Mouse (Mus musculus) embryo, embryonic 11.5 days (tissue): Measurements from ENCODE around the gene Fbxl18.

ENCODE experiments used
- DNase-seq: peaks from one replicate; pipeline ENCODE4 v3.0.0-alpha.2; 2012; ENCODE audit warnings: low read depth, low spot score

Fbxl18 gene

GRCm38 (mm10) chr5:142915231-142915630, 20.0 kb upstream of the Fbxl18 start:
- DNase-seq: no peak

GRCm38 (mm10) chr5:142912739-142913138, 17.5 kb upstream of the Fbxl18 start:
- DNase-seq: no peak

- no peak for DNase-seq
Observed at GRCm38 (mm10) chr5:142912320-142912719, 17.1 kb upstream of the Fbxl18 start.

- DNase-seq: no peak
Observed at GRCm38 (mm10) chr5:142911629-142912028, 16.4 kb upstream of the Fbxl18 start.

- no peak for DNase-seq
Observed at GRCm38 (mm10) chr5:142909576-142910278, 14.5 kb upstream of the Fbxl18 start.

GRCm38 (mm10) chr5:142908941-142909575, 13.8 kb upstream of the Fbxl18 start:
- no peak for DNase-seq

GRCm38 (mm10) chr5:142907803-142908559, 12.8 kb upstream of the Fbxl18 start:
- DNase-seq: no peak

- no peak for DNase-seq
Observed at GRCm38 (mm10) chr5:142907048-142907802, 12.0 kb upstream of the Fbxl18 start.

GRCm38 (mm10) chr5:142906532-142907047, 11.4 kb upstream of the Fbxl18 start, which contains the start of gene Actb:
Actb (minus strand) TSS chr5:142906754.
- DNase-seq: peak; percentile 92

GRCm38 (mm10) chr5:142905725-142906531, 10.7 kb upstream of the Fbxl18 start:
- DNase-seq: peak; percentile 97

GRCm38 (mm10) chr5:142905038-142905695, 9.9 kb upstream of the Fbxl18 start:
- DNase-seq: no peak

- DNase-seq: no peak
Observed at GRCm38 (mm10) chr5:142904208-142905037, 9.2 kb upstream of the Fbxl18 start.

GRCm38 (mm10) chr5:142903470-142904207, 8.4 kb upstream of the Fbxl18 start:
- no peak for DNase-seq

- DNase-seq: no peak
Observed at GRCm38 (mm10) chr5:142902506-142903314, 7.5 kb upstream of the Fbxl18 start.

- DNase-seq: no peak
Observed at GRCm38 (mm10) chr5:142901846-142902505, 6.8 kb upstream of the Fbxl18 start.

- DNase-seq: no peak
Observed at GRCm38 (mm10) chr5:142901355-142901802, 6.2 kb upstream of the Fbxl18 start.

- no peak for DNase-seq
Observed at GRCm38 (mm10) chr5:142900651-142901050, 5.4 kb upstream of the Fbxl18 start.
